Mouse (Mus musculus) heart, embryonic 14.5 days (tissue): ENCODE measurements around the gene Mpzl1. TPM values are rescaled to one million over a fixed set of nuclear protein-coding genes. Genes with fewer than 3 reads are reported as not detected.

ENCODE experiments used
- ATAC-seq: fragments of 200-750 bp; cut with Nextera tagmentation; 2 replicates; pipeline ENCODE4 v1.8.0; 2017; ENCODE audit warnings: low read depth, moderate TSS enrichment; ENCODE audit not compliant: insufficient number of reproducible peaks, insufficient read depth, low FRiP score
- H3K27ac ChIP-seq, 2 experiments: fragments of 200-500 bp in 1 of 2; fragments of 300-500 bp in 1 of 2; sonication (generic) in 1 of 2; replicated peaks in 1 of 2; 2 replicates each; pipeline ENCODE4 v1.5.1; 2012 to 2014; ENCODE audit warnings: low read depth in 2 of 2, low read length in 2 of 2, control low read depth in 1 of 2, mild to moderate bottlenecking in 1 of 2, mixed read lengths in 1 of 2; ENCODE audit not compliant: control insufficient read depth in 1 of 2, insufficient read depth in 1 of 2
- H3K27me3 ChIP-seq: fragments of 300-500 bp; sonication (generic); 2 replicates; pipeline ENCODE4 v1.6.1; 2014; ENCODE audit warnings: mild to moderate bottlenecking, low read length, control low read depth; ENCODE audit not compliant: control insufficient read depth, insufficient read depth
- H3K36me3 ChIP-seq: fragments of 300-500 bp; sonication (generic); 2 replicates; pipeline ENCODE4 v1.6.1; 2014; ENCODE audit warnings: mild to moderate bottlenecking, control low read depth, low read length, mixed read lengths; ENCODE audit not compliant: control insufficient read depth, insufficient read depth
- H3K4me1 ChIP-seq, 2 experiments: fragments of 200-500 bp in 1 of 2; fragments of 300-500 bp in 1 of 2; sonication (generic) in 1 of 2; 2 replicates each; pipeline ENCODE4 v1.6.1; 2012 to 2014; ENCODE audit warnings: low read length in 2 of 2, control low read depth in 1 of 2, mixed read lengths in 1 of 2; ENCODE audit not compliant: control insufficient read depth in 2 of 2, insufficient read depth in 2 of 2
- H3K4me2 ChIP-seq: fragments of 300-500 bp; sonication (generic); 2 replicates; pipeline ENCODE4 v1.6.1; 2014; ENCODE audit warnings: mild to moderate bottlenecking, low read length
- H3K4me3 ChIP-seq, 2 experiments: fragments of 200-500 bp in 1 of 2; fragments of 300-500 bp in 1 of 2; sonication (generic) in 1 of 2; 2 replicates each; pipeline ENCODE4 v1.5.1; 2012 to 2014; ENCODE audit warnings: low read length in 2 of 2, mild to moderate bottlenecking in 2 of 2, control low read depth in 1 of 2, low read depth in 1 of 2, moderate library complexity in 1 of 2; ENCODE audit not compliant: control insufficient read depth in 1 of 2, insufficient read depth in 1 of 2
- H3K9ac ChIP-seq: fragments of 300-500 bp; sonication (generic); 2 replicates; pipeline ENCODE4 v1.6.1; 2014; ENCODE audit warnings: mild to moderate bottlenecking, low read length
- H3K9me3 ChIP-seq: fragments of 300-500 bp; sonication (generic); 2 replicates; pipeline ENCODE4 v1.6.1; 2016; ENCODE audit warnings: low read length, control low read depth; ENCODE audit not compliant: control insufficient read depth
- WGBS: fragments of 180-500 bp; shearing (Covaris S2); extraction: QIAGEN DNeasy Blood & Tissue Kit; methylation state at CpG from one replicate; pipeline ENCODE4 v1.1.7; 2014; 5-methylcytosine and 5-hydroxymethylcytosine counted together
- polyA plus RNA-seq: library from polyadenylated mRNA; unstranded; fragments of >200 nt; fragmentation: Nextera tagmentation; extraction: Ambion mirVana; gene quantifications from 2 replicates; pipeline ENCODE4 v1.2.1, GENCODE M21; 2014

The Mpzl1 gene
- polyA plus RNA-seq, 1 experiment from 2014 or later, result 121 TPM

GRCm38 (mm10) chr1:165665758-165666157, 31.4 kb upstream of the Mpzl1 start:
- Histone ChIP-seq H3K9me3 (no peaks in the 10 kb centered on the region), H3K27ac (peak overlapping the region in 1 of 2 experiments; percentile 7; a peak in 1 of 4 replicates), H3K9ac (no peak overlapping the region; the same call in 1 of the 2 replicates), H3K4me3 (no peak overlapping the region), H3K36me3 (peaks cover 57% of the 10 kb centered on the region), H3K4me1 (peaks cover 50 to 87% of the 10 kb centered on the region in 2 experiments), H3K27me3 (no peaks in the 10 kb centered on the region), H3K4me2 (no peak overlapping the region)
- 62% methylated on average over 5 of the region's 5 CpGs for WGBS
- ATAC-seq, result no peak

- Histone ChIP-seq H3K9ac (peak overlapping the region; percentile 39), H3K4me2 (no peak overlapping the region), H3K9me3 (no peaks in the 10 kb centered on the region), H3K27ac (peak overlapping the region; percentile 87 to 91), H3K4me3 (no peak overlapping the region), H3K4me1 (peaks cover 33 to 62% of the 10 kb centered on the region in 2 experiments), H3K27me3 (no peaks in the 10 kb centered on the region), H3K36me3 (peaks cover 67% of the 10 kb centered on the region)
- 71% methylated on average over 16 of the region's 16 CpGs for WGBS
- ATAC-seq, result no peak
These were observed 28.9 kb upstream of the Mpzl1 start for GRCm38 (mm10) chr1:165663277-165663676.

GRCm38 (mm10) chr1:165662426-165663192, 28.3 kb upstream of the Mpzl1 start:
- H3K9ac ChIP-seq, result peak overlapping the region; percentile 39
- WGBS, result 48% methylated on average over 15 of the region's 15 CpGs
- peak overlapping the region; percentile 87 to 91 for H3K27ac ChIP-seq
- peaks cover 74% of the 10 kb centered on the region for H3K36me3 ChIP-seq
- H3K4me1 ChIP-seq, result peaks cover 30 to 56% of the 10 kb centered on the region in 2 experiments
- H3K27me3 ChIP-seq, result no peaks in the 10 kb centered on the region
- H3K4me2 ChIP-seq, result peak overlapping the region; percentile 22; the same call in 1 of the 2 replicates
- no peaks in the 10 kb centered on the region for H3K9me3 ChIP-seq
- 0 out of 2 replicates have a peak, but pooled peaks have one; percentile 19 for ATAC-seq
- H3K4me3 ChIP-seq, result no peak overlapping the region

GRCm38 (mm10) chr1:165661725-165662124, 27.4 kb upstream of the Mpzl1 start:
- H3K4me3 ChIP-seq, result no peak overlapping the region
- peaks cover 80% of the 10 kb centered on the region for H3K36me3 ChIP-seq
- WGBS, result 80% methylated on average over 6 of the region's 6 CpGs
- H3K4me2 ChIP-seq, result no peak overlapping the region
- H3K9me3 ChIP-seq, result no peaks in the 10 kb centered on the region
- H3K27ac ChIP-seq, result peak overlapping the region; percentile 87 to 91; a peak in 3 of 4 replicates
- peak overlapping the region; percentile 21; the same call in 1 of the 2 replicates for H3K9ac ChIP-seq
- ATAC-seq, result no peak
- H3K27me3 ChIP-seq, result no peaks in the 10 kb centered on the region
- H3K4me1 ChIP-seq, result peaks cover 24 to 47% of the 10 kb centered on the region in 2 experiments

GRCm38 (mm10) chr1:165661191-165661590, 26.9 kb upstream of the Mpzl1 start:
- H3K4me2 ChIP-seq, result no peak overlapping the region
- no peak overlapping the region for H3K9ac ChIP-seq
- H3K36me3 ChIP-seq, result peaks cover 85% of the 10 kb centered on the region
- H3K27me3 ChIP-seq, result no peaks in the 10 kb centered on the region
- no peak overlapping the region for H3K4me3 ChIP-seq
- H3K4me1 ChIP-seq, result peaks cover 22 to 41% of the 10 kb centered on the region in 2 experiments
- no peaks in the 10 kb centered on the region for H3K9me3 ChIP-seq
- WGBS, result 64% methylated on average over 3 of the region's 3 CpGs
- H3K27ac ChIP-seq, result 0 out of 4 replicates have a peak overlapping the region, but pooled peaks of 1 of the 2 experiments have one; percentile 14
- ATAC-seq, result no peak

- Histone ChIP-seq H3K4me3 (no peak overlapping the region), H3K27ac (no peak overlapping the region), H3K36me3 (peaks cover 89% of the 10 kb centered on the region), H3K27me3 (no peaks in the 10 kb centered on the region), H3K9ac (no peak overlapping the region), H3K9me3 (no peaks in the 10 kb centered on the region), H3K4me2 (no peak overlapping the region), H3K4me1 (peaks cover 22 to 38% of the 10 kb centered on the region in 2 experiments)
- ATAC-seq, result no peak
- WGBS, result 37% methylated on average over 4 of the region's 4 CpGs
These were observed 26.4 kb upstream of the Mpzl1 start for GRCm38 (mm10) chr1:165660774-165661173.

- H3K9ac ChIP-seq, result no peak overlapping the region
These were observed 24.3 kb upstream of the Mpzl1 start for GRCm38 (mm10) chr1:165658602-165659001.

More at GRCm38 (mm10) chr1:165658602-165659001, 24.3 kb upstream of the Mpzl1 start:
- WGBS, result 43% methylated on average over 5 of the region's 5 CpGs
- H3K27ac ChIP-seq, result no peak overlapping the region
- H3K4me3 ChIP-seq, result no peak overlapping the region
- peaks cover 96% of the 10 kb centered on the region for H3K36me3 ChIP-seq
- peaks cover 23 to 39% of the 10 kb centered on the region in 2 experiments for H3K4me1 ChIP-seq
- ATAC-seq, result no peak
- H3K9me3 ChIP-seq, result no peaks in the 10 kb centered on the region
- no peak overlapping the region for H3K4me2 ChIP-seq
- no peaks in the 10 kb centered on the region for H3K27me3 ChIP-seq
